Mouse (Mus musculus) MEL (cell line): ENCODE results near the gene Tm4sf5.

Source experiments
- CTCF ChIP-seq, 3 experiments: IDR thresholded peaks in 2 of 3; conservative IDR thresholded peaks in 1 of 3; 2 replicates each; pipeline ENCODE4 v1.5.1; 2011 to 2012; ENCODE audit warnings: low read length in 3 of 3, low read depth in 2 of 3, mild to moderate bottlenecking in 2 of 3, improper control_type of control experiment in 1 of 3, inconsistent platforms in 1 of 3, mixed read lengths in 1 of 3, moderate library complexity in 1 of 3; ENCODE audit not compliant: control insufficient read depth in 1 of 3, insufficient read depth in 1 of 3, poor library complexity in 1 of 3, severe bottlenecking in 1 of 3
- E2F4 ChIP-seq: IDR thresholded peaks from 2 replicates; pipeline ENCODE4 v1.6.1; 2011; ENCODE audit warnings: low read depth, low read length, improper control_type of control experiment, borderline replicate concordance
- TAL1 ChIP-seq: IDR thresholded peaks from 2 replicates; pipeline ENCODE4 v1.6.1; 2012; ENCODE audit warnings: mild to moderate bottlenecking, inconsistent platforms, low read length, moderate library complexity, mixed read lengths

- no peak for TF ChIP-seq E2F4
- TF ChIP-seq CTCF (IDR thresholded peaks at IDR 0.05 in 2 of 3, conservative IDR thresholded peaks at IDR 0.05 in 1 of 3; ENCODE audit: control insufficient read depth in 1 of 3, insufficient read depth in 1 of 3, low read depth in 2 of 3, low read length in 3 of 3, poor library complexity in 1 of 3, severe bottlenecking in 1 of 3), result no peak
- no peak for TF ChIP-seq TAL1
These were observed 39.5 kb downstream of the Tm4sf5 start for GRCm38 (mm10) chr11:70544496-70544895.
